Mouse (Mus musculus): Measurements from ENCODE around the gene Pon3. TPM values are rescaled to one million over a fixed set of nuclear protein-coding genes. Genes with fewer than 3 reads are reported as not detected.

The Pon3 gene
- polyA plus RNA-seq, 2 experiments, result 7.2 to 7.3 TPM

GRCm38 (mm10) chr6:5172571-5172970, 83.5 kb downstream of the Pon3 start:
- no peaks in the 10 kb centered on the region for H3K27me3 ChIP-seq (ENCODE audit: control insufficient read depth, insufficient read depth, low read length)
- H3K4me2 ChIP-seq (replicated peaks; ENCODE audit: low read depth, low read length, severe bottlenecking), result no peak overlapping the region
- ATAC-seq (ENCODE audit: low FRiP score, low read depth), result no peak
- H3K27ac ChIP-seq (replicated peaks; ENCODE audit: low read depth, low read length), result no peak overlapping the region
- no peak overlapping the region for H3K4me3 ChIP-seq (replicated peaks; ENCODE audit: low read length)
- no peak for TF ChIP-seq POLR2A (IDR thresholded peaks at IDR 0.05; ENCODE audit: borderline replicate concordance, extremely low read depth, insufficient read depth, insufficient read length)
- 0 out of 2 replicates have a peak, but pooled peaks cover 3% of the 10 kb centered on the region for H3K4me1 ChIP-seq (ENCODE audit: control insufficient read depth, insufficient read depth, low read length)
- DNase-seq (ENCODE audit: low spot score), result no peak
- no peak overlapping the region for H3K9ac ChIP-seq (ENCODE audit: low read depth, low read length, severe bottlenecking)
- no peaks in the 10 kb centered on the region for H3K36me3 ChIP-seq (ENCODE audit: control insufficient read depth, insufficient read depth, low read length)
- 78% methylated on average over 9 of the region's 9 CpGs for WGBS
- H3K9me3 ChIP-seq (ENCODE audit: control insufficient read depth, low read length), result no peaks in the 10 kb centered on the region

GRCm38 (mm10) chr6:5171418-5171817, 84.7 kb downstream of the Pon3 start:
- no peak overlapping the region for H3K27ac ChIP-seq (replicated peaks; ENCODE audit: low read depth, low read length)
- TF ChIP-seq POLR2A (IDR thresholded peaks at IDR 0.05; ENCODE audit: borderline replicate concordance, extremely low read depth, insufficient read depth, insufficient read length), result no peak
- H3K4me1 ChIP-seq (ENCODE audit: control insufficient read depth, insufficient read depth, low read length), result 0 out of 2 replicates have a peak, but pooled peaks cover 3% of the 10 kb centered on the region
- no peaks in the 10 kb centered on the region for H3K27me3 ChIP-seq (ENCODE audit: control insufficient read depth, insufficient read depth, low read length)
- no peaks in the 10 kb centered on the region for H3K36me3 ChIP-seq (ENCODE audit: control insufficient read depth, insufficient read depth, low read length)
- no peak overlapping the region for H3K4me2 ChIP-seq (replicated peaks; ENCODE audit: low read depth, low read length, severe bottlenecking)
- WGBS, result 77% methylated on average over 4 of the region's 4 CpGs
- H3K4me3 ChIP-seq (replicated peaks; ENCODE audit: low read length), result no peak overlapping the region
- no peak for ATAC-seq (ENCODE audit: low FRiP score, low read depth)
- no peaks in the 10 kb centered on the region for H3K9me3 ChIP-seq (ENCODE audit: control insufficient read depth, low read length)
- H3K9ac ChIP-seq (ENCODE audit: low read depth, low read length, severe bottlenecking), result no peak overlapping the region
- no peak for DNase-seq (ENCODE audit: low spot score)

Other genes with a start within 250 kb of the Pon3 start
- not detected in 2 replicates for gene Pon1, start 62.3 kb downstream of the Pon3 start, polyA plus RNA-seq (2012; rRNA removed)
- not detected in 2 replicates for gene Pon1, start 62.3 kb downstream of the Pon3 start, polyA plus RNA-seq (2014; fragmentation: Nextera tagmentation; extraction: Ambion mirVana)
- 20.5 and 21.1 TPM in 2 replicates for gene Pon2, start 42.2 kb upstream of the Pon3 start, polyA plus RNA-seq (2012; rRNA removed)
- gene Pon2, start 42.2 kb upstream of the Pon3 start, polyA plus RNA-seq (2014; fragmentation: Nextera tagmentation; extraction: Ambion mirVana), result 27.0 and 28.4 TPM in 2 replicates
- gene Asb4, start 127.1 kb upstream of the Pon3 start, polyA plus RNA-seq (2012; rRNA removed), result 43.9 and 49.5 TPM in 2 replicates
- gene Asb4, start 127.1 kb upstream of the Pon3 start, polyA plus RNA-seq (2014; fragmentation: Nextera tagmentation; extraction: Ambion mirVana), result 29.4 and 31.4 TPM in 2 replicates
- gene Pdk4, start 240.0 kb upstream of the Pon3 start, polyA plus RNA-seq (2012; rRNA removed), result 2.4 and 3.0 TPM in 2 replicates
- gene Pdk4, start 240.0 kb upstream of the Pon3 start, polyA plus RNA-seq (2014; fragmentation: Nextera tagmentation; extraction: Ambion mirVana), result 2.0 and 3.3 TPM in 2 replicates